9 mouse cellular contexts compared by ENCODE assay signal in the genomic region with DNA sequence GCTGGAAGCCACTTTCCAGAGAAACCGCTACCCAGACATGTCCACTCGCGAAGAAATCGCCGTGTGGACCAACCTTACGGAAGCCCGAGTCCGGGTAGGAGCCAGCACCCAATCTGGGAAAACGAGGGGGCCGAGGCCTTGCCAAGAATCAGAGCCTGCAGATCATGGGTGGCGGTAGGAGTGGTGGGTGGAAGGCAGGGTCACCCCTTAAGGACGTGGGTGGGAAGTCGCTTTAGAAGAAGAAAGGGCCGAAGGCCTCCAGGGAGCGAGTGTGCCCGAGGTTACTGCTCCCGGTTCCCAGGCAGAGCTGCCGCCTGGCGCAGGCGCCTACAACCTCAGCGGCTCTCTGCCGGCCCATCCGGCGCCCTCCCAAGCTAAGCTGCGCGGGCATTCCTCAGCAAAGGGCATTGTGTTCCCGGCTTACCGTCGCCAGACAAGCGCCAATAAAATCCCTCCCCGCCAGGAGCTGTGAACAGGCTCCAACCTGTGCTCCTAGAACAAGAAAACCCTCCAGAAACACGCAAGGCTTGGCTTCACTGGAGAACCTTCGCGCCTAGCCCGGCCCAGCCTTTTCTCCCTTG. TPM values are rescaled to one million over a fixed set of nuclear protein-coding genes. Genes with fewer than 3 reads are reported as not detected.
DNase-seq lines count a peak whose midpoint lies in the region; ATAC-seq and TF ChIP-seq lines count a peak whose summit lies in the region.
"Had no signal": no experiment of that assay in that cellular context is flagged by ENCODE, and none has a peak within 500 bp of the region (broad histone marks: within the 10 kb centered on the region; RNA-seq: fewer than 3 reads in every experiment).

No protein-coding gene starts in this region.

- no peaks in the 10 kb centered on the region for H3K9me3 ChIP-seq in heart, postnatal 0 days (replicated peaks; ENCODE audit: control insufficient read depth, low read length)
- H3K9me3 ChIP-seq in liver, embryonic 15.5 days (replicated peaks) = no peaks in the 10 kb centered on the region

- intact Hi-C loops in gastrocnemius, adult 2 months (cut with DNase I) = no loop called here

- TF ChIP-seq CTCF in gastrocnemius, adult 2 months (IDR thresholded peaks at IDR 0.05) = no peak
- no peak for TF ChIP-seq CTCF in heart, postnatal 0 days (IDR thresholded peaks at IDR 0.05; ENCODE audit: low read depth)

- H3K36me3 ChIP-seq in heart, postnatal 0 days (replicated peaks; ENCODE audit: control insufficient read depth, insufficient read depth, low read length) = no peaks in the 10 kb centered on the region
- H3K36me3 ChIP-seq in liver, embryonic 15.5 days (replicated peaks) = no peaks in the 10 kb centered on the region

- ATAC-seq in heart, postnatal 0 days (ENCODE audit: insufficient read depth, low read depth) = peak; percentile 17; the same call in 1 of the 2 replicates
- no peak for ATAC-seq in liver, embryonic 15.5 days (ENCODE audit: insufficient read depth)

- no peak for TF ChIP-seq EP300 in heart, postnatal 0 days (IDR thresholded peaks at IDR 0.05; ENCODE audit: low read depth)

- WGBS in heart, postnatal 0 days = 2% methylated on average over 34 of the region's 35 CpGs
- 3% methylated on average over 35 of the region's 35 CpGs for WGBS in liver, embryonic 15.5 days (ENCODE audit: insufficient replicate concordance)

- H3K9ac ChIP-seq in heart, postnatal 0 days (replicated peaks; ENCODE audit: low read depth, low read length) = peak overlapping the region; percentile 53
- H3K9ac ChIP-seq in liver, embryonic 15.5 days = no peak overlapping the region

- peak; percentile 69 for DNase-seq in gastrocnemius, adult 2 months
- no peak for DNase-seq in gastrocnemius, adult 8-10 months (ENCODE audit: low spot score in 2 of 2)
- peak; percentile 29 for DNase-seq in adrenal gland, postnatal 14 days
- DNase-seq in heart, postnatal 0 days (ENCODE audit: low spot score) = no peak
- no peak for DNase-seq in c-Kit-positive CD71-positive TER-119-positive erythroid progenitor cells, embryonic 14.5 days (ENCODE audit: low spot score)
- no peak for DNase-seq in cerebellum, postnatal 36 days
- no peak for DNase-seq in cerebellum, adult 8-10 months

- peak overlapping the region; percentile 76 for H3K4me3 ChIP-seq in gastrocnemius, adult 2 months
- peak overlapping the region; percentile 58 for H3K4me3 ChIP-seq in heart, postnatal 0 days (ENCODE audit: low read depth, low read length)
- H3K4me3 ChIP-seq in liver, embryonic 15.5 days (replicated peaks) = 0 out of 2 replicates have a peak overlapping the region, but pooled peaks have one; percentile 0
- H3K4me3 ChIP-seq: erythroblast, embryonic 14.5 days had no signal

- H3K27ac ChIP-seq in gastrocnemius, adult 2 months = peak overlapping the region; percentile 96
- H3K27ac ChIP-seq in heart, postnatal 0 days (ENCODE audit: low read depth) = peak overlapping the region; percentile 64
- no peak overlapping the region for H3K27ac ChIP-seq in liver, embryonic 15.5 days (replicated peaks)

- no peaks in the 10 kb centered on the region for H3K4me1 ChIP-seq in heart, postnatal 0 days (ENCODE audit: control insufficient read depth, insufficient read depth)
- peaks cover 9% of the 10 kb centered on the region; the same call in 1 of the 2 replicates for H3K4me1 ChIP-seq in liver, embryonic 15.5 days (replicated peaks)

- H3K4me2 ChIP-seq in heart, postnatal 0 days (ENCODE audit: low read depth, low read length) = peak overlapping the region; percentile 72
- H3K4me2 ChIP-seq in liver, embryonic 15.5 days = peak overlapping the region; percentile 5; the same call in 1 of the 2 replicates

- peaks cover 92% of the 10 kb centered on the region for H3K27me3 ChIP-seq in heart, postnatal 0 days (ENCODE audit: control insufficient read depth, insufficient read depth, low read length)
- H3K27me3 ChIP-seq in liver, embryonic 15.5 days = peaks cover 100% of the 10 kb centered on the region

RNA-seq across cellular contexts. Expression of a gene that starts 16.2 kb away (rescaled TPM):
- total RNA-seq in gastrocnemius, adult 2 months (2021) = 1 to 10 TPM; 4.2 to 9.2 TPM
- 1 to 10 TPM; 4.0 to 6.1 (median 5.5) TPM for total RNA-seq in gastrocnemius, adult 8-10 months (2022)
- 0.41 TPM in 1 of 2 replicates, not detected in the other for total RNA-seq in adrenal gland, postnatal 14 days (2021)
- 3.9 and 4.1 TPM in 2 replicates for total RNA-seq in heart, postnatal 0 days (2014; rRNA removed; ENCODE audit: low replicate concordance)
- 11.7 and 13.0 TPM in 2 replicates for polyA plus RNA-seq in heart, postnatal 0 days (2015; fragmentation: Nextera tagmentation; extraction: Ambion mirVana)
- 0.64 and 0.90 TPM in 2 replicates for polyA plus RNA-seq in liver, embryonic 15.5 days (2015; fragmentation: Nextera tagmentation; extraction: Ambion mirVana)
- polyA plus RNA-seq: erythroblast, embryonic 14.5 days had no signal

Comparison
In these comparisons a context has a peak if more than half of its experiments do, and no peak if none do; other contexts are left out.
1. DNase-seq: peak in gastrocnemius, adult 2 months (single experiment) and adrenal gland, postnatal 14 days (single experiment); none in gastrocnemius, adult 8-10 months (0 of 2), heart, postnatal 0 days (single experiment), c-Kit-positive CD71-positive TER-119-positive erythroid progenitor cells, embryonic 14.5 days (single experiment), cerebellum, postnatal 36 days (0 of 2) and cerebellum, adult 8-10 months (single experiment).
2. H3K4me3 ChIP-seq: peak in every context shown above with its lines; median percentile 76 in gastrocnemius, adult 2 months; 58 in heart, postnatal 0 days; 0 in liver, embryonic 15.5 days.